Mouse (Mus musculus) neural tube, embryonic 13.5 days (tissue): ENCODE data around the gene Shprh. TPM values are rescaled to one million over a fixed set of nuclear protein-coding genes. Genes with fewer than 3 reads are reported as not detected.

Source experiments
- ATAC-seq: fragments of 200-750 bp; cut with Nextera tagmentation; 2 replicates; pipeline ENCODE4 v1.8.0; 2017; ENCODE audit warnings: low read depth, mild to moderate bottlenecking, moderate TSS enrichment, moderate library complexity
- H3K27ac ChIP-seq: fragments of 300-500 bp; sonication (generic); replicated peaks from 2 replicates; pipeline ENCODE4 v1.5.1; 2015; ENCODE audit warnings: moderate library complexity, mild to moderate bottlenecking, inconsistent platforms
- H3K27me3 ChIP-seq: fragments of 300-500 bp; sonication (generic); 2 replicates; pipeline ENCODE4 v1.6.1; 2015; ENCODE audit warnings: mild to moderate bottlenecking, inconsistent platforms
- H3K36me3 ChIP-seq: fragments of 300-500 bp; sonication (generic); 2 replicates; pipeline ENCODE4 v1.6.1; 2015; ENCODE audit warnings: mild to moderate bottlenecking, inconsistent platforms
- H3K4me1 ChIP-seq: fragments of 300-500 bp; sonication (generic); replicated peaks from 2 replicates; pipeline ENCODE4 v1.6.1; 2015; ENCODE audit warnings: inconsistent platforms
- H3K4me2 ChIP-seq: fragments of 300-500 bp; sonication (generic); 2 replicates; pipeline ENCODE4 v1.6.1; 2015; ENCODE audit warnings: inconsistent platforms, mild to moderate bottlenecking, moderate library complexity
- H3K4me3 ChIP-seq: fragments of 300-500 bp; sonication (generic); 2 replicates; pipeline ENCODE4 v1.5.1; 2015; ENCODE audit warnings: mild to moderate bottlenecking, inconsistent platforms
- H3K9ac ChIP-seq: fragments of 300-500 bp; sonication (generic); 2 replicates; pipeline ENCODE4 v1.6.1; 2015; ENCODE audit warnings: moderate library complexity, mild to moderate bottlenecking, inconsistent platforms
- H3K9me3 ChIP-seq: fragments of 300-500 bp; sonication (generic); 2 replicates; pipeline ENCODE4 v1.6.1; 2016; ENCODE audit warnings: inconsistent platforms
- WGBS: fragments of 180-500 bp; shearing (Covaris S2); methylation state at CpG from one replicate; pipeline ENCODE4 v1.1.7; 2015; 5-methylcytosine and 5-hydroxymethylcytosine counted together
- polyA plus RNA-seq: library from polyadenylated mRNA; unstranded; fragments of >200 nt; fragmentation: Nextera tagmentation; extraction: Ambion mirVana; gene quantifications from 2 replicates; pipeline ENCODE4 v1.2.1, GENCODE M21; 2015

Gene Shprh
- 20.1 and 22.1 TPM in 2 replicates for polyA plus RNA-seq

DNA sequence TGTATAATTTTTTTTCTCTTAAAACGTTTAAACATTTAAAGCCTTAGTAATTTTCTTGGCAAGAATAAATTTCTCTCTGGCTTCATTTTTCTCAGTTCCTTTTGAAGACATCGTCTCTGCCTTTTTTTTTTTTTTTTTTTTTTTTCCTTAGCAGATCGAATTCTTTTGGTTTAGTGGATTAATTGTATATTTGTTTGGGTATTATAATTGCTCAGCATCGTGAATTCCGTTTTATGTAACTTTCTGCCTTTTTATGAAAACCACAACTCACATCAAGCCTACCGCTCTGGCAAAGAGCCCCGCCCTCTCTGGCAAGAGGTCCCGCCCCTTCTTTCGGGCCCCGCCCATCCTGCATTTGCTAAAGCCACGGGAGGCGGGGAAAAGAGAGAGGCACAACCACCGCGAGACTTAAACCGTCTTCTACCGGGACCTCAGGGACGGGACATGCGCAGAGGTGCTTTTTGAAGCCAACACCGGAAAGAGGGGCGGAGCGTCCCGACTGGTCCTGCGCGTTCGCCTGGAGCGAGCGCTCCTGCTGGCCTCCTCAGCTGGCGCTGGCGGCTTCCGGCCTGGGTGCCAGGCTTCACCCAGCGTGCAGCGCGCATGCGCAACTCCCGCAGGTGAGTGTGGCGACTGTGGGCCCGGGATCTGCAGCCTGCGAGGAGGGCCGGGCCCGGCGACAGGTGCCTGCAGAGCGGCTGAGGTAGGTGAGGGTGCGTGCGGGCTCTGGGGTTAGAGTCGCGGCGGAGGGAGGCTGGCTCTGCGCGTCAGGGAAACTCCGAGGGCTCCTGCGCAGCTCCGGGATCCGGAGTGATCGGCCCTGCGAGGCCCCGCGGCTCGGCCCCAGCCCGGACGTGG is at the start of gene Shprh:
Gene Shprh, plus strand, starts transcription at position 544 of the 858 bp plus-strand sequence.
- Histone ChIP-seq H3K36me3 (peaks cover 18% of the 10 kb centered on the region), H3K27me3 (no peaks in the 10 kb centered on the region), H3K4me1 (peaks cover 40% of the 10 kb centered on the region), H3K9me3 (no peaks in the 10 kb centered on the region), H3K9ac (peak within 1 kb of the TSS; percentile 92), H3K4me3 (peak within 1 kb of the TSS; percentile 90), H3K27ac (peak within 1 kb of the TSS; percentile 67; the same call in 1 of the 2 replicates), H3K4me2 (peak within 1 kb of the TSS; percentile 74)
- peak; percentile 100 for ATAC-seq
- 2% methylated on average over 60 of the region's 60 CpGs for WGBS

GRCm38 (mm10) chr10:11121781-11122180 is 27.4 kb upstream of the Shprh start:
- no peak for ATAC-seq
- no peak overlapping the region for H3K4me2 ChIP-seq
- 90% methylated on average over 2 of the region's 2 CpGs for WGBS
- no peak overlapping the region for H3K9ac ChIP-seq
- no peaks in the 10 kb centered on the region for H3K27me3 ChIP-seq
- no peaks in the 10 kb centered on the region for H3K36me3 ChIP-seq
- no peaks in the 10 kb centered on the region for H3K4me1 ChIP-seq
- H3K27ac ChIP-seq: no peak overlapping the region
- peaks cover 4% of the 10 kb centered on the region; the same call in 1 of the 2 replicates for H3K9me3 ChIP-seq
- H3K4me3 ChIP-seq: no peak overlapping the region

DNA sequence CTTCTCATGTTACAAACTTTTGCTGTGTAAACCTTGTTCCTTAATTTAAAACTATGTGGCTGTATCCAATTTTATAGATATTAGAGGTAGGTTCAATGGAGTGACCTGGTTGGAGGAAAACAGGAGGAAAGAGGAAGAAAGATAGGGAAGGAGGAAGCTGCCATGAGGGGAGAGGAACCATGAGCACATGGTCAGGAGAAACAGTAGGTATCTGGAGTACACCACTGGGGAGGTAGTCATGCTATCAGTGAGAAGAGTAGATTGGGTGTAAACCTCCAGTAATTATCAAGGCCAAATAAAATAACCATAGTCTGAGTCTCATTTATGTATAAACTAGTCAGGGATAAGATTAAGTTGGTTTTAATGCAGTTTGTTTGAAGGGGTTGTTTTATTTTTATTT is 3.6 kb upstream of the Shprh start:
- Histone ChIP-seq H3K27me3 (no peaks in the 10 kb centered on the region), H3K9ac (no peak overlapping the region), H3K27ac (no peak overlapping the region), H3K9me3 (peaks cover 6% of the 10 kb centered on the region; the same call in 1 of the 2 replicates), H3K4me1 (peaks cover 7% of the 10 kb centered on the region), H3K4me3 (no peak overlapping the region), H3K36me3 (no peaks in the 10 kb centered on the region), H3K4me2 (no peak overlapping the region)
- ATAC-seq: no peak

- Histone ChIP-seq H3K4me2 (0 out of 2 replicates have a peak overlapping the region, but pooled peaks have one; percentile 74), H3K4me1 (peaks cover 35% of the 10 kb centered on the region), H3K27ac (no peak overlapping the region), H3K36me3 (peaks cover 18% of the 10 kb centered on the region), H3K9ac (no peak overlapping the region), H3K4me3 (no peak overlapping the region), H3K9me3 (no peaks in the 10 kb centered on the region), H3K27me3 (no peaks in the 10 kb centered on the region)
- WGBS: 86% methylated on average over 4 of the region's 4 CpGs
- ATAC-seq: no peak
Measured at GRCm38 (mm10) chr10:11148446-11148845, 781 bp upstream of the Shprh start.

- Histone ChIP-seq H3K4me1 (peaks cover 44% of the 10 kb centered on the region), H3K4me3 (peak overlapping the region; percentile 90), H3K27ac (peak overlapping the region; percentile 67; the same call in 1 of the 2 replicates), H3K27me3 (no peaks in the 10 kb centered on the region), H3K9ac (peak overlapping the region; percentile 92), H3K36me3 (peaks cover 20% of the 10 kb centered on the region), H3K4me2 (peak overlapping the region; percentile 74), H3K9me3 (no peaks in the 10 kb centered on the region)
- no peak; the same call in 1 of the 2 replicates for ATAC-seq
- WGBS: 1% methylated on average over 20 of the region's 20 CpGs
Measured at GRCm38 (mm10) chr10:11149742-11150125, 507 bp downstream of the Shprh start.

DNA sequence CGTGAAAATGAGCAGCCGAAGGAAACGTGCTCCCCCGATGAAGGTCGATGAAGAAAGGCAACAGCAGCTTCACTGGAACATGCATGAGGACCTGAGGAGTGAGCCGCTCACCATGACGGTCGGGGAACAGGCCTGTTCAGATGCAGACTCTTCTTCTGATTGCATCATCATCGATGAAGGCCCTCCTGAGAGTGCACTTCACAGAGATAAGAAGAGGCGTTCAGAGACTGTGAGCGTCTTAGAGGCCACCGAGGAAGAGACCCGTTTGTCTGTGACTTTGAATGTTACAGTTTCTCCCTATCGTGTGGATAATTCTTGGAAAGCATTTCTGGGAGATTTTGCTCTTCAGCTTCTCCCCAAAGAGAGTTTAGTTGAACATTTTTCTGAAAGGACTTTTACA is 2.4 kb downstream of the Shprh start:
- no peaks in the 10 kb centered on the region for H3K9me3 ChIP-seq
- peaks cover 36% of the 10 kb centered on the region for H3K36me3 ChIP-seq
- H3K27ac ChIP-seq: no peak overlapping the region
- H3K4me2 ChIP-seq: no peak overlapping the region
- H3K4me1 ChIP-seq: peaks cover 49% of the 10 kb centered on the region
- no peaks in the 10 kb centered on the region for H3K27me3 ChIP-seq
- ATAC-seq: no peak
- WGBS: 95% methylated on average over 14 of the region's 14 CpGs
- H3K4me3 ChIP-seq: no peak overlapping the region
- no peak overlapping the region for H3K9ac ChIP-seq

- Histone ChIP-seq H3K4me3 (no peak overlapping the region), H3K9me3 (no peaks in the 10 kb centered on the region), H3K4me2 (no peak overlapping the region), H3K27me3 (no peaks in the 10 kb centered on the region), H3K27ac (no peak overlapping the region), H3K9ac (no peak overlapping the region), H3K36me3 (peaks cover 61% of the 10 kb centered on the region), H3K4me1 (peaks cover 27% of the 10 kb centered on the region)
- WGBS: 90% methylated on average over 9 of the region's 9 CpGs
- ATAC-seq: no peak
Measured at GRCm38 (mm10) chr10:11157039-11157438, 7.8 kb downstream of the Shprh start.

DNA sequence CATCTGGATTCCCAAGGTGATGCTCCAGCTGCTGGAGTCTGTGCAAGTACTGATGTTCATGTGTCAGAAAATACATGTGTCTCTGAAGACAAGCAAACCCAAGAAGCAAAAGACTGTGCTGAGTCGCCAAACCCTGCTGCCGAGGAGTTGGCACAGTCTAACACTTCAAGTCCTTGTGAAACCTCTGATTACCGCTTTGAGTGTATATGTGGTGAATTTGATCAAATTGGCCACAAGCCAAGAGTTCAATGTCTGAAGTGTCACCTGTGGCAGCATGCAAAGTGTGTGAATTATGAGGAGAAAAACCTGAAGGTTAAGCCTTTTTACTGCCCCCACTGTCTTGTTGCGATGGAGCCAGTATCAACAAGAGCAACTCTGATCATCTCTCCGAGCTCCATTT is 15.3 kb downstream of the Shprh start:
- H3K27me3 ChIP-seq: no peaks in the 10 kb centered on the region
- no peak overlapping the region for H3K27ac ChIP-seq
- 92% methylated on average over 5 of the region's 5 CpGs for WGBS
- H3K36me3 ChIP-seq: peaks cover 73% of the 10 kb centered on the region
- no peaks in the 10 kb centered on the region for H3K9me3 ChIP-seq
- H3K4me1 ChIP-seq: no peaks in the 10 kb centered on the region
- no peak overlapping the region for H3K4me2 ChIP-seq
- no peak overlapping the region for H3K4me3 ChIP-seq
- H3K9ac ChIP-seq: no peak overlapping the region
- ATAC-seq: no peak

- no peaks in the 10 kb centered on the region for H3K9me3 ChIP-seq
- no peak overlapping the region for H3K27ac ChIP-seq
- no peak overlapping the region for H3K4me3 ChIP-seq
- peaks cover 85% of the 10 kb centered on the region for H3K36me3 ChIP-seq
- H3K27me3 ChIP-seq: no peaks in the 10 kb centered on the region
- H3K9ac ChIP-seq: no peak overlapping the region
- no peak for ATAC-seq
- no peaks in the 10 kb centered on the region for H3K4me1 ChIP-seq
- no peak overlapping the region for H3K4me2 ChIP-seq
- WGBS: 89% methylated on average over 5 of the region's 5 CpGs
Measured at GRCm38 (mm10) chr10:11170252-11170651, 21.0 kb downstream of the Shprh start.

- no peak for ATAC-seq
- no peak overlapping the region for H3K4me2 ChIP-seq
- WGBS: 92% methylated on average over 4 of the region's 4 CpGs
- no peak overlapping the region for H3K4me3 ChIP-seq
- H3K27ac ChIP-seq: no peak overlapping the region
- H3K4me1 ChIP-seq: no peaks in the 10 kb centered on the region
- no peak overlapping the region for H3K9ac ChIP-seq
- H3K27me3 ChIP-seq: no peaks in the 10 kb centered on the region
- no peaks in the 10 kb centered on the region for H3K9me3 ChIP-seq
- H3K36me3 ChIP-seq: peaks cover 79% of the 10 kb centered on the region
Measured at GRCm38 (mm10) chr10:11171615-11172014, 22.4 kb downstream of the Shprh start.

DNA sequence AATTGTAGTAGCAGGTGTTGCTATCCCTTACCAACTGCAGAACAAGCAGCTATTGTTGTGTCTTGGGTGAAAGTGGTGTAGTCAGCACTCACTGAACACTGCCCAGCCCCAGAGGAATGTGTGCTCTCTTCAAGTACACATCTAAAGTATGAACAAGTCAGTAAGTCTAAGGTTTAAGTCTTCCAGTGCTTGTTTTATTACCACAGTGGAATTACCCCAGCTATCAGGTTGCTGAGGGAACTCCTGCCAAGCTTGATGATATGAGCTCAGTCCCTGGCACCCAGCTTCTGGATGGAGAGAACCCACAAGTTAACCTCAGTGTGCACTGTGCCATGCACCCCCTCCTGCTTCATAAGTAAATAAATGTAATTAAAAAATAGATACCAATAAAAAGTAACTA is 23.3 kb downstream of the Shprh start:
- Histone ChIP-seq H3K27ac (no peak overlapping the region), H3K4me3 (no peak overlapping the region), H3K9ac (no peak overlapping the region), H3K9me3 (no peaks in the 10 kb centered on the region), H3K4me2 (no peak overlapping the region), H3K4me1 (no peaks in the 10 kb centered on the region), H3K27me3 (no peaks in the 10 kb centered on the region), H3K36me3 (peaks cover 79% of the 10 kb centered on the region)
- no peak for ATAC-seq

- 88% methylated on average over 8 of the region's 8 CpGs for WGBS
- ATAC-seq: no peak
- H3K36me3 ChIP-seq: peaks cover 70% of the 10 kb centered on the region
Measured at GRCm38 (mm10) chr10:11175801-11176482, 26.7 kb downstream of the Shprh start.

More at GRCm38 (mm10) chr10:11175801-11176482, 26.7 kb downstream of the Shprh start:
- Histone ChIP-seq H3K27me3 (no peaks in the 10 kb centered on the region), H3K27ac (no peak overlapping the region), H3K4me2 (no peak overlapping the region), H3K4me1 (no peaks in the 10 kb centered on the region), H3K9me3 (no peaks in the 10 kb centered on the region), H3K9ac (no peak overlapping the region), H3K4me3 (no peak overlapping the region)
